Mouse (Mus musculus) embryonic facial prominence, embryonic 10.5 days (tissue): ENCODE data around the gene Nabp1. TPM values are rescaled to one million over a fixed set of nuclear protein-coding genes. Genes with fewer than 3 reads are reported as not detected.

Experiments
- DNase-seq: peaks from one replicate; pipeline ENCODE4 v3.0.0-alpha.2; 2017; ENCODE audit warnings: low spot score
- H3K27ac ChIP-seq: fragments of 300-500 bp; sonication (generic); replicated peaks from 2 replicates; pipeline ENCODE4 v1.5.1; 2016; ENCODE audit warnings: mild to moderate bottlenecking
- H3K27me3 ChIP-seq: fragments of 300-500 bp; sonication (generic); replicated peaks from 2 replicates; pipeline ENCODE4 v1.6.1; 2016; ENCODE audit warnings: low read depth, mild to moderate bottlenecking; ENCODE audit not compliant: poor library complexity, severe bottlenecking
- H3K36me3 ChIP-seq: fragments of 300-500 bp; sonication (generic); replicated peaks from 2 replicates; pipeline ENCODE4 v1.6.1; 2016; ENCODE audit warnings: mild to moderate bottlenecking, moderate library complexity
- H3K4me1 ChIP-seq: fragments of 300-500 bp; sonication (generic); 2 replicates; pipeline ENCODE4 v1.6.1; 2016
- H3K4me3 ChIP-seq: fragments of 300-500 bp; sonication (generic); 2 replicates; pipeline ENCODE4 v1.5.1; 2016; ENCODE audit warnings: mild to moderate bottlenecking, moderate library complexity
- H3K9me3 ChIP-seq: fragments of 300-500 bp; sonication (generic); 2 replicates; pipeline ENCODE4 v1.6.1; 2016; ENCODE audit warnings: mild to moderate bottlenecking
- WGBS: fragments of 180-500 bp; shearing (Covaris S2); methylation state at CpG from one replicate; pipeline ENCODE4 v1.1.7; 2016; 5-methylcytosine and 5-hydroxymethylcytosine counted together
- polyA plus RNA-seq: library from polyadenylated mRNA; unstranded; fragments of >200 nt; fragmentation: Nextera tagmentation; extraction: Ambion mirVana; gene quantifications from 2 replicates; pipeline ENCODE4 v1.2.1, GENCODE M21; 2016

Nabp1 gene
- polyA plus RNA-seq, 1 experiment from 2014 or later: 8.3 TPM

DNA sequence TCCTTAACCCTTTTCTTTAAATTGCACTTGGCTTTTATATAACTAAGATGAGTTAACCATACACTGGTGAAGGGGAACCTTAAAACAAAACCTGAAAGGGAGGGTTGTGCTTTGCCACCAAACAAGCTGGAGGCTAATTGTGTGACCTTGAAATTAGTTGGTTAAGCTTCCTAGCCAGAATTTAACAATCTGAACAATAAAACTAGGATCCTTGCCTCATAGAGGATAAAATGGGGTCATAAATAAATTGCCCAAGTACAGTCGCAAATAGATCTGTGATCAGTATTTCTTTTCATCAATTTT is 753 bp upstream of the Nabp1 start:
- H3K4me1 ChIP-seq: peaks cover 12% of the 10 kb centered on the region; the same call in 1 of the 2 replicates
- H3K9me3 ChIP-seq: no peaks in the 10 kb centered on the region
- H3K27ac ChIP-seq: peak overlapping the region; percentile 84; the same call in 1 of the 2 replicates
- H3K36me3 ChIP-seq: no peaks in the 10 kb centered on the region
- no peak for DNase-seq
- H3K27me3 ChIP-seq: 0 out of 2 replicates have a peak, but pooled peaks cover 4% of the 10 kb centered on the region
- peak overlapping the region; percentile 71 for H3K4me3 ChIP-seq
- WGBS: 75% methylated on average over 1 of the region's 1 CpGs

DNA sequence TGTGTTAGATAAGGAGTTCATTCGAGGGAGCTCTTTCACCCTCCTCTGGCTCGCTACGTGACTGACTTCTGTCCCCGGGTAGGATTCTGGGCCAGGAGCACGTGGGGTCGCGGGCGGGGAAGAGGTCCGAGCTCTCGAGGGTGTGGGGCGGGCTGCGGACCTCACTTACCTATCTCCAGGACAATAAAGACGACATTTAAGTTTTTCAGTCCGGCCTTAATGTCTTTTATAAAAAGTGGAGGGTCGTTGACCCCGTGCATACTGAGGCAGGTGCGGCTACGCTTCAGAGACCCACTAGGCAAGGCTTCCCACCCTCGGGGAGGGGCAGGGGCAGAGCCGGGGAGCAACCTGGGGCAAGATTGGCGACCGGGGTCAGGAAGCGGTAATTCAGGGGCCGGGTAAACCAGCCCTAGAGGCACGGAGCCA is 556 bp downstream of the Nabp1 start:
- Histone ChIP-seq H3K9me3 (no peaks in the 10 kb centered on the region), H3K27ac (peak overlapping the region; percentile 84), H3K36me3 (no peaks in the 10 kb centered on the region), H3K27me3 (0 out of 2 replicates have a peak, but pooled peaks cover 4% of the 10 kb centered on the region), H3K4me1 (peaks cover 12% of the 10 kb centered on the region; the same call in 1 of the 2 replicates), H3K4me3 (peak overlapping the region; percentile 71)
- under 1% methylated on average over 25 of the region's 25 CpGs for WGBS
- DNase-seq: peak; percentile 54

DNA sequence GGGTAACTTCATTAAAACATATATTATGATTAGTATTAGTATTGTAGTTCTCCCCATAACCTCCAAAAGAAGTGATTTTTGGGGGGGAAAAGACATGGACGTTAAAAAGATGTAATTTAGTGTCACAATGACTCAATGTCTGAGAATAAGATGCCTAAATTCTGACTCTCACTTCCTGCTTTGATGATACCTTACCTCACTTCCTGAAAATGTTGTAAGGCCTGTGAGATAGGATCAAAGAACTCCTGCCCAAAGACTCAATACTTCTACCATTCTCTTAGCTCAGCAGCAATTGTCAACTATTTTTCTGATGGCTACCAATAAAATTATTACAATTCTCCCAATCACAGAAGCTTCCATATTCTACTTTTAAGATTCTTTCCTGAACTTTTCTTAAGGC is 1.8 kb downstream of the Nabp1 start:
- H3K9me3 ChIP-seq: no peaks in the 10 kb centered on the region

DNA sequence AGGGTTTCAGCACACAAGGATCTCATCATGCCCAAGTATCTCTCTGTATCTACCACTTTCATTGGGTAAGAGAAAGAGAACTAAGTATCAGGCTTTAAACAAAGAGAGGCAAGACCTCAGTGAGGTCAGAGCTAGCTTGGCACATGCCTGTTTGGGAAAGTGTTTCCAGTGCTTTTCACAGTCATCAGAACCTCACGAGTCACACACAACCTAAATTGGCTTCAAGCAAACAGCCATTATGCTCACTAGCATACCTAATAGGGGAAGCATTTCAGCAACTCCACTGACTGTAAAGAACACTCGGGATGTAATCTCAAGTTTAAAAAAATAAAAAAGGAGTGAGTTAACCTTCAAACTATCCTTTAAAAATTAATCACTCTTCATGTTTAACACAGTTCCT is 10.1 kb downstream of the Nabp1 start:
- WGBS: 67% methylated on average over 2 of the region's 2 CpGs
- Histone ChIP-seq H3K27me3 (no peaks in the 10 kb centered on the region), H3K36me3 (no peaks in the 10 kb centered on the region), H3K4me3 (no peak overlapping the region), H3K9me3 (no peaks in the 10 kb centered on the region), H3K27ac (no peak overlapping the region), H3K4me1 (no peaks in the 10 kb centered on the region)
- no peak for DNase-seq

More for the DNA sequence above, 1.8 kb downstream of the Nabp1 start:
- H3K27me3 ChIP-seq: 0 out of 2 replicates have a peak, but pooled peaks cover 4% of the 10 kb centered on the region
- no peak overlapping the region for H3K4me3 ChIP-seq
- peaks cover 12% of the 10 kb centered on the region; the same call in 1 of the 2 replicates for H3K4me1 ChIP-seq
- H3K27ac ChIP-seq: no peak overlapping the region
- WGBS: 84% methylated on average over 1 of the region's 1 CpGs
- DNase-seq: no peak
- no peaks in the 10 kb centered on the region for H3K36me3 ChIP-seq

DNA sequence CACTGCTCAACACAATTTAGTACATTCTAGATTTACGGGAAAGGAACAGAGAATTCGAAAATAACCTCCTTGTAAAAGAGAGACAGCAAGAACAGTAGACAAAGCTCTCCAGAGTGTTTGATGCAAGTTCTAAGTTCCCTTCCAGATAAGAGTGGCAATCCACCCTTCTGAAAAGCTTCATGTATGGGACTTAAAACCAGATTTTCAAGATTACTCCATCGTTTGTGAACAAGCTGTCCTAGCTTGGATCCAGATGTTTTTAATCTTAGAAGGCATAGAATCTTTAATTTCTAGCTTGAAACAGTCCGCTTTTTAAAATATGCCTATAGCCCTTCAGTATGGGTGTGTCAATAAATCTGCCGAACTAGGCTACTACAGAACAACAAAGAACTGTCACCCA is 11.0 kb downstream of the Nabp1 start:
- Histone ChIP-seq H3K4me1 (no peaks in the 10 kb centered on the region), H3K4me3 (no peak overlapping the region), H3K9me3 (no peaks in the 10 kb centered on the region), H3K36me3 (no peaks in the 10 kb centered on the region), H3K27me3 (no peaks in the 10 kb centered on the region), H3K27ac (no peak overlapping the region)
- DNase-seq: no peak
- 80% methylated on average over 5 of the region's 5 CpGs for WGBS

DNA sequence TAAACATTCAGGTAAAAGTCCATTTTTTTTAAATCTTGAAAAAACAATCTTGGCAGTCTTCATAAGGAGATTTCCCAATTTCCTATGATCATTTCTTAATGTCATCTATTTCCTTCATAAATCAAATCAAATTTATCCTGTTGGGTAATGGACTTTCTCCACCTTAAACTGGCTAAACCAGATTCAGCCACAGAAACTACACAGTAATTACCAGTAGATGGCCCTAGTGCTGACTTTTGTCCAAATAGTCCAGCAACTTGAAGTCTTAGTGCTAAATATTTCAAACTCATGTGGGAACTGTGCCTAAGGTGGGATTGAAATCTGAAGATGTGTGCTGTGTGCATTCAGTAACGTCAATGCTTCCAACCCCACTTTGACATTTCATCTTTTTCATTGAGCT is 11.8 kb downstream of the Nabp1 start:
- 42% methylated on average over 1 of the region's 1 CpGs for WGBS
- H3K27me3 ChIP-seq: no peaks in the 10 kb centered on the region
- no peaks in the 10 kb centered on the region for H3K9me3 ChIP-seq
- H3K27ac ChIP-seq: no peak overlapping the region
- H3K4me3 ChIP-seq: no peak overlapping the region
- H3K36me3 ChIP-seq: no peaks in the 10 kb centered on the region
- DNase-seq: no peak
- H3K4me1 ChIP-seq: no peaks in the 10 kb centered on the region

DNA sequence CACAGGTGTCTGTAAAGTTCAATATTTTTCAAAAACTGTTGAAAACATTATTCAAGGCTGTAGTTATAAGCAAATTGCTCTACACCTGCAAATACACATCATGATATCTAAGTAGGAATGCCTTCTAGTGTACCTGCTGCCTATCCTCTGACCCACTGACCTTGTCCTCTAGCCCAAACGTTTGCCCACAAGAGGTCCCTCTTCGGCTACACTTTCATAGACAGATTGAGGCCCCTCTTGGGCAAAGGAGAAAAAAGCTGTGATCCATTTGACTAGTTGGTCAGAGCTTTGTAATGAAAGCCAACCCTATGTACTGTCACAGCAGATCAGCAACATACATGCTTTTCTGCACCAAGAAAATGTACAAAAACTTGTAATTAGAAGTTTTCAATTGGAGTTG is 12.9 kb downstream of the Nabp1 start:
- H3K27me3 ChIP-seq: no peaks in the 10 kb centered on the region
- no peak overlapping the region for H3K4me3 ChIP-seq
- H3K4me1 ChIP-seq: no peaks in the 10 kb centered on the region
- no peaks in the 10 kb centered on the region for H3K9me3 ChIP-seq
- no peaks in the 10 kb centered on the region for H3K36me3 ChIP-seq
- no peak for DNase-seq
- 36% methylated on average over 2 of the region's 2 CpGs for WGBS
- H3K27ac ChIP-seq: no peak overlapping the region

DNA sequence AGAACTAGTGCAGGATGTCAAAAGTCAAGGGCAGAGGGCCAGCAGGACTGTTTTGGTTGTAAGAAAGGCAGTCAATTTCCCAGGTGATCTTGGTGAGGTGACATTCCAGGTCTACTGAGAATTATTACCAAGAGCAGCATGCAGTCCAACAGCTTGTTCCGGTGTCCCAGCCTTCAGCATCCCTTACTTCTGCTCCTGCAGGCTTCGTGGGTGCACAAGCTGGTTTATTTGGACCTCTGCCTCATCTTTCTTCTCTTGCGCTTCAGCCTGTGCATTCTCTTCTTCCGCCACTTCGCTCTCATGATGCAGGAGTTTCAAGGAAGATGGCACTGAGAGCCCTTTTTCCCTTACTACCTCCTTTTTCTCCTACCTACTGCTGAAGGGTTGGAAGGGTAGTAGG is 15.2 kb downstream of the Nabp1 start:
- WGBS: 87% methylated on average over 5 of the region's 5 CpGs
- DNase-seq: no peak

DNA sequence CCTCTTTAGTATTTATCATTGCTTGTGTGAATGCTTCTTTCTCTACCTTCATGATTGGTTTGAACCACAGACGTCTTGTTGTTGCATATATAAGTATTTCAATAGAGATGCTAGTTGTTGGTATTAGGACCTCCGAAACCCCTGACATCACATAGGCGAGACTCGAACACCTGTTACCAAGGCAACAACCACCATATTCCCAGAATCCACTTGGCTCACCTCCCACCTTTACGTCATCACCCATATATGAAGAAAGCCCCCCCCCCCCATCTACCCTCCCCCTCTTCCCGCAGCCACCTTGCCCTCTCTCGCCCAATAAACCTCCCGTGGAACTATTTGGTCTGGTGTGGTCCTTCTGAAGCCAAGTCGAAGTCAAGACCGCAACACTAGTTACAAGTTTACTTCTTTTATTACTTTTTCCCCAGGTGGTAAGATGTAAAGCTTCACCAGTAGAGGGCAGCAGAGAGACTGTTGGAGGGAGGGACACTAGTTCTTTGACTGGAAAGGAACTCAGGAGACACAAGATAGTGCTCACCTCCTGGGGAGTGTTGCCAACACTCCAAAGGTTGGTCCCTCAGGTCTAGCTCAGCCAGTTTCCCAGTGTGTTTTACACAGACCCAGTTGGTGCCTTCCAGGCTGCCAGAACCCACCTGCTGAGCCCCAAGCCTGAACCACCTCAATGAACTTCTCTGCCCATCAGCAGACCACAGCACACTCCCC is 19.3 kb downstream of the Nabp1 start:
- no peak overlapping the region for H3K27ac ChIP-seq
- 70% methylated on average over 10 of the region's 10 CpGs for WGBS
- peak; percentile 25 for DNase-seq
- H3K27me3 ChIP-seq: no peaks in the 10 kb centered on the region
- H3K4me3 ChIP-seq: no peak overlapping the region
- H3K4me1 ChIP-seq: no peaks in the 10 kb centered on the region
- no peaks in the 10 kb centered on the region for H3K9me3 ChIP-seq
- H3K36me3 ChIP-seq: no peaks in the 10 kb centered on the region

More for the DNA sequence above, 15.2 kb downstream of the Nabp1 start:
- H3K9me3 ChIP-seq: no peaks in the 10 kb centered on the region
- H3K36me3 ChIP-seq: no peaks in the 10 kb centered on the region
- H3K27ac ChIP-seq: no peak overlapping the region
- no peaks in the 10 kb centered on the region for H3K27me3 ChIP-seq
- H3K4me3 ChIP-seq: no peak overlapping the region
- no peaks in the 10 kb centered on the region for H3K4me1 ChIP-seq

DNA sequence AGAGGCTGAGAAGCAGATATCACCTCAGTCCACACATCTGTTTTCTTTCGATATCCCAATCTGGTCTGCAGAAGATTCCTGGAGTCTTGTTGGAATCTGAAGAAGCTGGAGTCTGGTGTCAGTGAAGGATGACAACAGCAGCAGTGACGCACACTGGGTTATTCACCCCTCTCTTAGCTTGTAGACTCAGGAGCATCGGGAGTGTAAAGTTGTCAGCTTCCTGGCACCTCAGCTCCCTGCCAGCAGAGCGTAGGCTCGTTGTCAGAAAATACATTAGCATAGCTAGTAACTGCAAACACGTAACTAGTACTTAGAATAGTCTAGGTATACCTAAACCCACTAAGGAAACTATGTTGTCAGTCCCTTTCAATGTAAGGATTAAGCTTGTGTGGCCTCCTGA is 20.1 kb downstream of the Nabp1 start:
- H3K27ac ChIP-seq: no peak overlapping the region
- no peaks in the 10 kb centered on the region for H3K4me1 ChIP-seq
- H3K9me3 ChIP-seq: no peaks in the 10 kb centered on the region
- H3K27me3 ChIP-seq: no peaks in the 10 kb centered on the region
- WGBS: 84% methylated on average over 6 of the region's 6 CpGs
- no peaks in the 10 kb centered on the region for H3K36me3 ChIP-seq
- no peak overlapping the region for H3K4me3 ChIP-seq
- DNase-seq: no peak

DNA sequence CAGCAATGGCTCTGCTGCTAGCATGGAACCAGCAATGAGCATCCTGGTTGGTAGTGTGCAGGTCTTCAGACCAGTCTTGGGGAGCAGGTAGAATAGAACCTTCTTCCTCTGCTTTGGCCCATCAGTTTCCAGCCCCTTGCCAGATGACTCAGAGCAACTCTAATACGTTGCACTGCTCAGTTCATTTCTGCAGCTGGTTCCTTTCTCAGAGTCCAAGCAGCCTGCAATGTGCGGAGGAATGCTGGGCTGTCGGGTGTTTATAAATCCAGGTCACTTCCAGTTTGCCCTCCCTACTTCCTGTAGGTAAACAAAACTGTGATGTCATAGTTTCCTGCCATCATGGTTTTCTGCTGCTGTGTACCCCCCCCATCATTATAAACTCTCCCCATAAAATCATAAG is 21.0 kb downstream of the Nabp1 start:
- H3K27ac ChIP-seq: no peak overlapping the region
- no peak for DNase-seq
- no peaks in the 10 kb centered on the region for H3K9me3 ChIP-seq
- H3K4me1 ChIP-seq: no peaks in the 10 kb centered on the region
- no peaks in the 10 kb centered on the region for H3K27me3 ChIP-seq
- H3K36me3 ChIP-seq: no peaks in the 10 kb centered on the region
- H3K4me3 ChIP-seq: no peak overlapping the region
- WGBS: 67% methylated on average over 3 of the region's 3 CpGs

DNA sequence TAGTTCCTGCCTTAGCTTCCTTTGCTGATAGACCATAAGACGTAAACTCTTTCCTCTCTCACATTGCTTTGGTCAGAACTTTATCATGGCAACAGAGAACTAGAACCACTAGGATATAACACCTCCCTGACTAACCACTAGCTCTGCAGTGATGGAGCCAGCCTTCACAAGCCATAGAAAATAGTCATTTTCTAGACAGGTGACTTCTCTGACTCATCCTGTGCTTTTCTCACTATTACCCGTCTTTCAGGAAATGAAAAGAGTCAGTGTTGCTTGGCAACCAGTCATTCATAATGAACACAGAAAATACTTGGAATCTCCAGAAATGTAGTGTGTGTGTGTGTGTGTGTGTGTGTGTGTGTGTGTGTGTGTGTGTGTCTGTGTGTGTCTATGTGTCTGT is 29.4 kb downstream of the Nabp1 start:
- DNase-seq: no peak
- H3K27me3 ChIP-seq: peaks cover 3% of the 10 kb centered on the region; the same call in 1 of the 2 replicates
- no peak overlapping the region for H3K27ac ChIP-seq
- 63% methylated on average over 2 of the region's 2 CpGs for WGBS
- no peak overlapping the region for H3K4me3 ChIP-seq
- no peaks in the 10 kb centered on the region for H3K36me3 ChIP-seq
- H3K9me3 ChIP-seq: no peaks in the 10 kb centered on the region
- no peaks in the 10 kb centered on the region for H3K4me1 ChIP-seq

DNA sequence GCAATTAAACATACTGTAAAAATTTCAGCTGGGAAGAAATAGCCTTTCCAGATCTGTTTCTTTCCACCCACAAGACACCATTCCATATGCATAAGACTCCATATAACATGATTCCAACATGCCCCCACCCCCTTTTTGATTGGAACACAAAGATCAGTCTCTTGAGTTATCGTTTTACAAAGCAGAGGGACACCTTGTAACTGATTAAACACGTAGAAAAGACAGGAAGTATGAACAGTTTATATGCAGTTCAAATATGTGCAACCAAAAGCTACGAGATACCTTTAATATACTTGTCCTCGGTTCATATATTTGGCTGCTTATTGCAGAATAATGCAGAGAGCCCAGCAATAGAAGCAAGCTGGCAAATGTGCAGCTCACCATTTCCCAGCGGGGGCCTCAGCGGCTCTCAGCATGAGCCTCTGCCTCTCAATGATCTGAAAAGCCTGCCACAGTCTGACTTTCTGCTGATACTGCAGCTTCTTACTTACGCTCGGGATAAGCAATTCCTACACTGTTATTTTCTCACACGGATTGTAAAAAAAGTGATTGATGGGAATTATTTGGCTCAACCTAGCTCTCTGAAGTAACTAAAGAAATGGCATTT is 32.3 kb downstream of the Nabp1 start:
- H3K27ac ChIP-seq: no peak overlapping the region
- no peaks in the 10 kb centered on the region for H3K36me3 ChIP-seq
- DNase-seq: peak; percentile 21
- H3K4me3 ChIP-seq: no peak overlapping the region
- peaks cover 3% of the 10 kb centered on the region; the same call in 1 of the 2 replicates for H3K27me3 ChIP-seq
- no peaks in the 10 kb centered on the region for H3K4me1 ChIP-seq
- H3K9me3 ChIP-seq: no peaks in the 10 kb centered on the region
- WGBS: 41% methylated on average over 9 of the region's 9 CpGs
